Mouse (Mus musculus) CD4-positive, CD25-positive, alpha-beta regulatory T cell, adult 4 months (primary cell): ENCODE results near the gene Gm17387. TPM values are rescaled to one million over a fixed set of nuclear protein-coding genes. Genes with fewer than 3 reads are reported as not detected.

Experiments used
- ATAC-seq: one replicate; pipeline ENCODE4 v1.8.0; 2017
- polyA plus RNA-seq, 2 experiments: library from polyadenylated mRNA; unstranded; fragments of 100-300 nt; shearing (Covaris generic); gene quantifications; one replicate each; pipeline ENCODE4 v1.2.1; 2017

Gm17387 gene
- polyA plus RNA-seq, 2 experiments from 2014 or later: not detected

- peak; percentile 89 for ATAC-seq
These were observed 19.6 kb downstream of the Gm17387 start for GRCm38 (mm10) chr7:141048226-141049218.

GRCm38 (mm10) chr7:141049326-141049725 lies 20.4 kb downstream of the Gm17387 start:
- ATAC-seq: no peak

- no peak for ATAC-seq
These were observed 22.2 kb downstream of the Gm17387 start for GRCm38 (mm10) chr7:141051060-141051685.

GRCm38 (mm10) chr7:141052016-141052415 lies 23.1 kb downstream of the Gm17387 start:
- ATAC-seq: no peak

GRCm38 (mm10) chr7:141052421-141052820 lies 23.5 kb downstream of the Gm17387 start:
- no peak for ATAC-seq

GRCm38 (mm10) chr7:141055785-141056184 lies 26.9 kb downstream of the Gm17387 start:
- ATAC-seq: no peak

- no peak for ATAC-seq
These were observed 28.0 kb downstream of the Gm17387 start for GRCm38 (mm10) chr7:141056976-141057375.

GRCm38 (mm10) chr7:141057541-141057940 lies 28.6 kb downstream of the Gm17387 start:
- no peak for ATAC-seq

GRCm38 (mm10) chr7:141058601-141059341 lies 29.8 kb downstream of the Gm17387 start:
- peak; percentile 70 for ATAC-seq

- ATAC-seq: no peak
These were observed 31.0 kb downstream of the Gm17387 start for GRCm38 (mm10) chr7:141059929-141060328.

GRCm38 (mm10) chr7:141060426-141061242 lies 31.7 kb downstream of the Gm17387 start, which contains the start of gene B4galnt4:
Gene B4galnt4 (plus strand): TSS chr7:141061104.
- ATAC-seq: peak; percentile 61

- peak; percentile 19 for ATAC-seq
These were observed 32.4 kb downstream of the Gm17387 start for GRCm38 (mm10) chr7:141061269-141061692.

GRCm38 (mm10) chr7:141062525-141062924 lies 33.6 kb downstream of the Gm17387 start:
- no peak for ATAC-seq

- no peak for ATAC-seq
These were observed 34.4 kb downstream of the Gm17387 start for GRCm38 (mm10) chr7:141063353-141063752.

GRCm38 (mm10) chr7:141064175-141064574 lies 35.2 kb downstream of the Gm17387 start:
- ATAC-seq: peak; percentile 69

- no peak for ATAC-seq
These were observed 35.6 kb downstream of the Gm17387 start for GRCm38 (mm10) chr7:141064576-141064975.

GRCm38 (mm10) chr7:141068351-141068750 lies 39.4 kb downstream of the Gm17387 start:
- ATAC-seq: no peak

GRCm38 (mm10) chr7:141070058-141070862 lies 41.3 kb downstream of the Gm17387 start:
- ATAC-seq: no peak

- peak; percentile 89 for ATAC-seq
These were observed 43.2 kb downstream of the Gm17387 start for GRCm38 (mm10) chr7:141072017-141072745.

GRCm38 (mm10) chr7:141073782-141074181 lies 44.9 kb downstream of the Gm17387 start:
- ATAC-seq: no peak
